Mouse (Mus musculus) CH12.LX (cell line): ENCODE data around the gene Pced1b. TPM values are rescaled to one million over a fixed set of nuclear protein-coding genes. Genes with fewer than 3 reads are reported as not detected.

Experiments
- DNase-seq: peaks from one replicate; pipeline ENCODE4 v3.0.0-alpha.2; 2013; ENCODE audit errors: extremely low read depth
- H3K27ac ChIP-seq: 2 replicates; pipeline ENCODE4 v1.5.1; 2012; ENCODE audit warnings: low read depth, mild to moderate bottlenecking, control low read depth, moderate library complexity; ENCODE audit not compliant: insufficient read depth
- H3K27me3 ChIP-seq: replicated peaks from 2 replicates; pipeline ENCODE3; 2012; ENCODE audit warnings: inconsistent platforms
- H3K36me3 ChIP-seq, 2 experiments: replicated peaks in 1 of 2; 2 replicates each; pipeline versions ENCODE3 to v1.6.1; 2012; ENCODE audit warnings: inconsistent platforms in 1 of 2, low read length in 1 of 2, mild to moderate bottlenecking in 1 of 2, mixed read lengths in 1 of 2, moderate library complexity in 1 of 2; ENCODE audit not compliant: control insufficient read depth in 1 of 2, insufficient read depth in 1 of 2
- H3K4me1 ChIP-seq, 2 experiments: 2 replicates each; pipeline ENCODE4 v1.6.1; 2012; ENCODE audit warnings: inconsistent platforms in 1 of 2, moderate library complexity in 1 of 2; ENCODE audit not compliant: insufficient read depth in 2 of 2, control insufficient read depth in 1 of 2
- H3K4me2 ChIP-seq: 2 replicates; pipeline ENCODE4 v1.6.1; 2012; ENCODE audit warnings: low read depth, mild to moderate bottlenecking, control low read depth; ENCODE audit not compliant: poor library complexity, insufficient read depth, severe bottlenecking
- H3K4me3 ChIP-seq, 3 experiments: fragments of 150-350 bp in 1 of 3; sonication (generic) in 1 of 3; replicated peaks in 1 of 3; 2 replicates each; pipeline versions ENCODE3 to v1.5.1; 2011 to 2012; ENCODE audit warnings: low read depth in 2 of 3, low read length in 2 of 3, mild to moderate bottlenecking in 2 of 3, moderate library complexity in 2 of 3, control low read depth in 1 of 3, improper control_type of control experiment in 1 of 3, inconsistent platforms in 1 of 3, mixed read lengths in 1 of 3; ENCODE audit not compliant: poor library complexity in 1 of 3
- H3K79me2 ChIP-seq: replicated peaks from 2 replicates; pipeline ENCODE4 v1.6.1; 2012; ENCODE audit warnings: mild to moderate bottlenecking, moderate library complexity; ENCODE audit not compliant: control insufficient read depth, poor library complexity, insufficient read depth, severe bottlenecking; ENCODE audit errors: extremely low read depth
- H3K9ac ChIP-seq: 2 replicates; pipeline ENCODE4 v1.6.1; 2012; ENCODE audit warnings: low read depth, mild to moderate bottlenecking, control low read depth, moderate library complexity; ENCODE audit not compliant: insufficient read depth
- H3K9me3 ChIP-seq: replicated peaks from 2 replicates; pipeline ENCODE3; 2012; ENCODE audit warnings: low read length, inconsistent platforms, mixed read lengths
- BHLHE40 ChIP-seq: IDR thresholded peaks from 2 replicates; pipeline ENCODE4 v1.6.1; 2011; ENCODE audit warnings: mild to moderate bottlenecking, low read depth, low read length, improper control_type of control experiment
- CHD1 ChIP-seq: IDR thresholded peaks from 2 replicates; pipeline ENCODE4 v1.6.1; 2012; ENCODE audit warnings: low read depth, low read length, improper control_type of control experiment, inconsistent platforms
- CHD2 ChIP-seq: IDR thresholded peaks from 2 replicates; pipeline ENCODE4 v1.6.1; 2011; ENCODE audit warnings: low read length, improper control_type of control experiment
- CTCF ChIP-seq, 2 experiments: IDR thresholded peaks in 1 of 2; conservative IDR thresholded peaks in 1 of 2; 2 replicates each; pipeline ENCODE4 v1.5.1; 2011 to 2012; ENCODE audit warnings: low read depth in 2 of 2, low read length in 2 of 2, improper control_type of control experiment in 1 of 2, inconsistent platforms in 1 of 2, mild to moderate bottlenecking in 1 of 2, moderate library complexity in 1 of 2
- ELF1 ChIP-seq: IDR thresholded peaks from 2 replicates; pipeline ENCODE4 v1.6.1; 2014; ENCODE audit warnings: low read depth, mild to moderate bottlenecking, inconsistent platforms, low read length, improper control_type of control experiment
- EP300 ChIP-seq: IDR thresholded peaks from 2 replicates; pipeline ENCODE4 v1.6.1; 2011; ENCODE audit warnings: low read length, improper control_type of control experiment
- ETS1 ChIP-seq: conservative IDR thresholded peaks from 2 replicates; pipeline ENCODE4 v1.6.1; 2012; ENCODE audit warnings: low read depth, mild to moderate bottlenecking, inconsistent platforms, low read length, improper control_type of control experiment, moderate library complexity
- GABPA ChIP-seq: IDR thresholded peaks from 2 replicates; pipeline ENCODE4 v1.6.1; 2012; ENCODE audit warnings: low read depth, low read length, improper control_type of control experiment, inconsistent platforms; ENCODE audit not compliant: insufficient replicate concordance
- HCFC1 ChIP-seq: IDR thresholded peaks from 2 replicates; pipeline ENCODE4 v1.6.1; 2012; ENCODE audit warnings: low read depth, mild to moderate bottlenecking, inconsistent platforms, low read length, improper control_type of control experiment
- IRF4 ChIP-seq: IDR thresholded peaks from 2 replicates; pipeline ENCODE4 v1.6.1; 2014; ENCODE audit warnings: low read depth, mild to moderate bottlenecking, inconsistent platforms, low read length, improper control_type of control experiment
- JUN ChIP-seq: IDR thresholded peaks from 2 replicates; pipeline ENCODE4 v1.6.1; 2011; ENCODE audit warnings: low read depth, mild to moderate bottlenecking, low read length, improper control_type of control experiment, moderate library complexity; ENCODE audit not compliant: insufficient read depth
- KAT2A ChIP-seq: IDR thresholded peaks from 2 replicates; pipeline ENCODE4 v1.6.1; 2012; ENCODE audit warnings: low read length, improper control_type of control experiment, inconsistent platforms; ENCODE audit not compliant: insufficient replicate concordance
- MAZ ChIP-seq: IDR thresholded peaks from 2 replicates; pipeline ENCODE4 v1.6.1; 2012; ENCODE audit warnings: low read depth, mild to moderate bottlenecking, inconsistent platforms, low read length, improper control_type of control experiment, moderate library complexity
- MEF2A ChIP-seq: IDR thresholded peaks from 2 replicates; pipeline ENCODE4 v1.6.1; 2014; ENCODE audit warnings: low read depth, mild to moderate bottlenecking, inconsistent platforms, low read length, improper control_type of control experiment, borderline replicate concordance
- MXI1 ChIP-seq: IDR thresholded peaks from 2 replicates; pipeline ENCODE4 v1.6.1; 2011; ENCODE audit warnings: mild to moderate bottlenecking, low read depth, low read length, improper control_type of control experiment
- NELFE ChIP-seq: IDR thresholded peaks from 2 replicates; pipeline ENCODE4 v1.6.1; 2011; ENCODE audit warnings: low read depth, low read length, improper control_type of control experiment
- NRF1 ChIP-seq: IDR thresholded peaks from 2 replicates; pipeline ENCODE4 v1.6.1; 2014; ENCODE audit warnings: low read depth, mild to moderate bottlenecking, inconsistent platforms, low read length, improper control_type of control experiment, moderate library complexity
- PAX5 ChIP-seq: IDR thresholded peaks from 2 replicates; pipeline ENCODE4 v1.6.1; 2012; ENCODE audit warnings: low read length, inconsistent platforms, mixed read lengths
- POLR2A ChIP-seq: IDR thresholded peaks from 2 replicates; pipeline ENCODE4 v1.6.1; 2011; ENCODE audit warnings: low read depth, mild to moderate bottlenecking, improper control_type of control experiment, low read length
- RAD21 ChIP-seq: IDR thresholded peaks from 2 replicates; pipeline ENCODE4 v1.6.1; 2011; ENCODE audit warnings: low read depth, mild to moderate bottlenecking, low read length, improper control_type of control experiment, moderate library complexity
- RCOR1 ChIP-seq: conservative IDR thresholded peaks from 2 replicates; pipeline ENCODE4 v1.6.1; 2012; ENCODE audit warnings: low read depth, mild to moderate bottlenecking, inconsistent platforms, low read length, improper control_type of control experiment
- SIN3A ChIP-seq: IDR thresholded peaks from 2 replicates; pipeline ENCODE4 v1.6.1; 2012; ENCODE audit warnings: low read length, improper control_type of control experiment, inconsistent platforms
- TBP ChIP-seq: conservative IDR thresholded peaks from 2 replicates; pipeline ENCODE4 v1.6.1; 2011; ENCODE audit warnings: low read depth, low read length, improper control_type of control experiment
- TCF12 ChIP-seq: IDR thresholded peaks from 2 replicates; pipeline ENCODE4 v1.6.1; 2014; ENCODE audit warnings: low read depth, mild to moderate bottlenecking, inconsistent platforms, low read length, improper control_type of control experiment
- USF2 ChIP-seq: conservative IDR thresholded peaks from 2 replicates; pipeline ENCODE4 v1.6.1; 2011; ENCODE audit warnings: low read depth, low read length, improper control_type of control experiment
- ZC3H11A ChIP-seq: IDR thresholded peaks from 2 replicates; pipeline ENCODE4 v1.6.1; 2012; ENCODE audit warnings: low read depth, mild to moderate bottlenecking, inconsistent platforms, low read length, improper control_type of control experiment
- ZNF384 ChIP-seq: IDR thresholded peaks from 2 replicates; pipeline ENCODE4 v1.6.1; 2012; ENCODE audit warnings: low read depth, low read length, improper control_type of control experiment, inconsistent platforms
- dilution Hi-C: fragments of 300-500 bp; cut with MboI; formaldehyde crosslinking; loops from 2 replicates; pipeline ENCODE4 v1.14.3; 2020; ENCODE audit warnings: low sequenced_read_pairs; ENCODE audit not compliant: extremely low pct_unique_long_range_greater_than_20kb, extremely low pct_ligation_motif_present
- in situ Hi-C: fragments of 300-500 bp; cut with MboI; formaldehyde crosslinking; loops from 3 replicates; pipeline ENCODE4 v1.14.3; 2019; ENCODE audit warnings: low sequenced_read_pairs, low pct_ligation_motif_present, low pct_unique_long_range_greater_than_20kb, mixed read lengths
- polyA plus RNA-seq: library from polyadenylated mRNA; unstranded; fragments of >175 nt; gene quantifications from 2 replicates; pipeline ENCODE4 v1.2.1, GENCODE M21; 2012; ENCODE audit warnings: low read depth; ENCODE audit not compliant: insufficient read length
- total RNA-seq, 2 experiments: library from RNA; depleted of rRNA; stranded (reverse); fragments of 300-350 nt in 1 of 2; fragments of >200 nt in 1 of 2; gene quantifications; 2 replicates each; pipeline ENCODE4 v1.2.3; 2012 to 2014

The Pced1b gene
- total and polyA plus RNA-seq, 3 experiments, result 12.3 to 44.2 (median 21.1) TPM

DNA sequence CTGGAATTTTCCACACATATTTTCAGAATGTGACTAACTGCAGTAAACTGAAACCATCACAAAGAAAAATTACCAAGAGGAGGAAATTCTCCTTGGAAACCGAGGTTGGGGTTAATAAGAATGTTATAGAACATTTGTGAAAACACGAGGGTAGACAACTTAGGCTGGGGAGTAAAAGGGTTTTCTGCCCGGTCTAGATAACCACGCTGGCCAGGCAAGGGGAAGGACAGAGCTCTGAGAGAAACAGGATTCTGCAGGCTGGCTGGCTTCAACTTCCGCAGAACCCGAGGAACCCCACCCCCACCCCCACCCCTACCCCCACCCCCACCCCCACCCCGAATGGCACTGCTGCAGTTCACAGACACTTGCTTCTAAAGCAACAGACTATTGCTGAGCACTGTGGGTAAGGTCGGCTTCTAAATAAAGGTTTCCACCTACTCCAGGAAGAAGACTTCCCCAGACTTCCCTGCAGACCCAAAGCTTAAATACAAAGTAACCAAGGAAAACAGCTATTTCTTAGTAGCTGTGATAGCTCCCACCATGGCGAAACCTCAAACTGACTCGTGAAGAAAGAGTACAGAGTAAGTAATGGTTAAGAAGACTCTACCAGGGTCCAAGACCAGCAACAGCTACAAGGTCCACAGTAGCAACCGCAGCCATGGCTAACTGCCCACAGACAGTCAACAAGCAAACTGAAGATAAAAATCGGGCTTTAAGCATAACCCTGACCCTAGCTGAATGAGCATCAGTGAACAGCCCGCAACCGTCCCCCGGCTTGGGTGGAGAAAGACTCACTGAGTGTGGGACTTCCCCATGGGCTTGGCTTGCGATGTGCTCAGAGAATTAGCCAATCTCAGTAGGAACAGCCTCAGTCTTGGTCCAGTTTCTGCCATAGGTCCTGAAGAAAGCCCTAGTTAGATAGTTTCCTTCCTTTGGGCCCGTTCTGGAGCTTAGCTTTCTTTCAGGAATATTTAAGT, 34.1 kb upstream of the Pced1b start (continued):
- TF ChIP-seq ELF1, result peak; percentile 56
- no peak for TF ChIP-seq MAZ
- TF ChIP-seq SIN3A, result peak; percentile 46

DNA sequence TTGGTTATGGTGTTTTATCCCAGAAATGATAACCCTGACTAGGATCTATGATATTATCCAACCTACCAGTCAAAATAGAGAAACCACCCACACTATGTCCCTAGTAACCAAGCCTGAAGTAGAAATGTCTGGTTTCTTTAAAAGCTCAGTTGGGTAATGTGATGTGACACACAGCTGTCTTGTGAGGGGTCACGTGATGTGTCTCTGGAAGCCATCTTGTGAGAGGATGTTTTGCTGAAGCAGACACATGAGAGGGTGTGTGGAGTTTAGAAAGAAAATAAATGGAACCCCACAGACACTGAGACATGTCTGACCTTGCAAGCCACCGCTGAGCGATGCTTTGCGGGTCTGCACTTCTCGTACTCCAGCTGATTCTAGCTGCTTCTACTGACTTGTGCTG, 30.1 kb upstream of the Pced1b start:
- H3K9me3 ChIP-seq, result no peaks in the 10 kb centered on the region
- in situ Hi-C loops, result no loop called here

DNA sequence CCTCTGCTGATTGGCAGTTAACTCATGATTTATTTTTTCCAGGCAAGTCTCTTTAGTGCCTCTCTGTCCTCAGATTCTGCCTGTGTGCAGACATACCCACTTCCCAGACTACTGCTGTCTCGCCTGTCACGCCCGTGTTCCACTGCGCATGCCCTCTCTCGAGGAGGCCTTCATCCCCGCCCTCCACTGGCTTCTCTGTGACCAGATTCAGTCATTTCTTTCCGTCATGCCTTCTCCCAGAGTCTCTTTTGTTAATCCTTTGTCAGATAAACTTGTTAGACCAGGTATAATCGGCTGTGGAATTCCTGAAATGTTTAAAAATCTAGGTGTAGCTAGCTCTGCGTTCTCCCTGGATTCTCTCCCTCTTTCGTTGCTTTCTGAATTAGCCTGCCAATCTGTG, 23.5 kb upstream of the Pced1b start:
- dilution Hi-C loops, result no loop called here
- Histone ChIP-seq H3K9ac (no peak overlapping the region), H3K36me3 (no peaks in the 10 kb centered on the region), H3K9me3 (peaks cover 6% of the 10 kb centered on the region), H3K27me3 (no peaks in the 10 kb centered on the region), H3K4me1 (no peaks in the 10 kb centered on the region), H3K79me2 (no peaks in the 10 kb centered on the region), H3K4me3 (no peak overlapping the region), H3K27ac (no peak overlapping the region), H3K4me2 (no peak overlapping the region)
- TF ChIP-seq POLR2A (no peak), RCOR1 (no peak), IRF4 (no peak), MXI1 (no peak), USF2 (no peak), NRF1 (no peak), CHD2 (no peak), SIN3A (no peak), PAX5 (no peak), BHLHE40 (no peak), ZNF384 (no peak)
- in situ Hi-C loops, result no loop called here
- no peak for DNase-seq

More for the DNA sequence above, 30.1 kb upstream of the Pced1b start:
- Histone ChIP-seq H3K79me2 (no peaks in the 10 kb centered on the region), H3K4me3 (no peak overlapping the region), H3K9ac (no peak overlapping the region), H3K27me3 (no peaks in the 10 kb centered on the region), H3K4me1 (peaks cover 2 to 11% of the 10 kb centered on the region in 2 experiments; a peak in 2 of 4 replicates), H3K4me2 (no peak overlapping the region), H3K27ac (no peak overlapping the region), H3K36me3 (no peaks in the 10 kb centered on the region)
- DNase-seq, result no peak
- TF ChIP-seq KAT2A, result no peak
- TF ChIP-seq MAZ, result no peak
- no peak for TF ChIP-seq RAD21
- TF ChIP-seq HCFC1, result no peak
- TF ChIP-seq NRF1, result no peak
- no peak for TF ChIP-seq ETS1
- no peak for TF ChIP-seq CTCF (conservative IDR thresholded peaks at IDR 0.05 in 1 of 2, IDR thresholded peaks at IDR 0.05 in 1 of 2; ENCODE audit: low read depth in 2 of 2, low read length in 2 of 2)
- TF ChIP-seq IRF4, result no peak
- TF ChIP-seq CHD2, result no peak
- TF ChIP-seq GABPA, result no peak
- no peak for TF ChIP-seq TBP
- no peak for TF ChIP-seq USF2
- no peak for TF ChIP-seq CHD1
- no peak for TF ChIP-seq EP300
- no peak for TF ChIP-seq TCF12
- no peak for TF ChIP-seq ZC3H11A
- TF ChIP-seq POLR2A, result no peak
- TF ChIP-seq NELFE, result no peak
- TF ChIP-seq MEF2A, result no peak
- no peak for TF ChIP-seq JUN
- dilution Hi-C loops, result no loop called here
